Mouse (Mus musculus) CH12.LX (cell line): ENCODE results near the gene Lca5l. TPM values are rescaled to one million over a fixed set of nuclear protein-coding genes. Genes with fewer than 3 reads are reported as not detected.

Source experiments
- polyA plus RNA-seq: library from polyadenylated mRNA; unstranded; fragments of >175 nt; gene quantifications from 2 replicates; pipeline ENCODE4 v1.2.1, GENCODE M21; 2012; ENCODE audit warnings: low read depth; ENCODE audit not compliant: insufficient read length
- total RNA-seq, 2 experiments: library from RNA; depleted of rRNA; stranded (reverse); fragments of 300-350 nt in 1 of 2; fragments of >200 nt in 1 of 2; gene quantifications; 2 replicates each; pipeline ENCODE4 v1.2.3; 2012 to 2014

Lca5l gene
- total and polyA plus RNA-seq, 3 experiments = 0.04 to 0.33 TPM; not detected in 1

Other genes starting within 250 kb of the Lca5l start
- gene Psmg1, start 201.3 kb downstream of the Lca5l start, total RNA-seq (2012; rRNA removed) = 134 and 146 TPM in 2 replicates
- gene Psmg1, start 201.3 kb downstream of the Lca5l start, total RNA-seq (2014; rRNA removed) = 250 and 256 TPM in 2 replicates
- 198 and 220 TPM in 2 replicates for gene Psmg1, start 201.3 kb downstream of the Lca5l start, polyA plus RNA-seq
- 7.1 and 8.1 TPM in 2 replicates for gene Brwd1, start 109.7 kb downstream of the Lca5l start, total RNA-seq (2012; rRNA removed)
- 4.3 and 4.4 TPM in 2 replicates for gene Brwd1, start 109.7 kb downstream of the Lca5l start, total RNA-seq (2014; rRNA removed)
- gene Brwd1, start 109.7 kb downstream of the Lca5l start, polyA plus RNA-seq = 3.4 and 4.4 TPM in 2 replicates
- gene Hmgn1, start 64.5 kb downstream of the Lca5l start, total RNA-seq (2012; rRNA removed) = 243 and 304 TPM in 2 replicates
- 394 and 426 TPM in 2 replicates for gene Hmgn1, start 64.5 kb downstream of the Lca5l start, total RNA-seq (2014; rRNA removed)
- 745 and 979 TPM in 2 replicates for gene Hmgn1, start 64.5 kb downstream of the Lca5l start, polyA plus RNA-seq
- gene Wrb, start 46.9 kb downstream of the Lca5l start, total RNA-seq (2012; rRNA removed) = 34.5 and 40.3 TPM in 2 replicates
- 58.8 and 59.7 TPM in 2 replicates for gene Wrb, start 46.9 kb downstream of the Lca5l start, total RNA-seq (2014; rRNA removed)
- gene Wrb, start 46.9 kb downstream of the Lca5l start, polyA plus RNA-seq = 45.2 and 51.3 TPM in 2 replicates
- gene Sh3bgr, start 8.2 kb upstream of the Lca5l start, total RNA-seq (2012; rRNA removed) = 0.38 TPM in 1 of 2 replicates, not detected in the other
- gene Sh3bgr, start 8.2 kb upstream of the Lca5l start, total RNA-seq (2014; rRNA removed) = not detected in 2 replicates
- 0.70 and 1.6 TPM in 2 replicates for gene Sh3bgr, start 8.2 kb upstream of the Lca5l start, polyA plus RNA-seq
- gene B3galt5, start 43.5 kb upstream of the Lca5l start, total RNA-seq (2012; rRNA removed) = 0.04 and 0.13 TPM in 2 replicates
- 0.23 and 0.26 TPM in 2 replicates for gene B3galt5, start 43.5 kb upstream of the Lca5l start, total RNA-seq (2014; rRNA removed)
- 0.57 and 0.87 TPM in 2 replicates for gene B3galt5, start 43.5 kb upstream of the Lca5l start, polyA plus RNA-seq